Comparison of ENCODE assay signal across 12 mouse cellular contexts in the genomic region with DNA sequence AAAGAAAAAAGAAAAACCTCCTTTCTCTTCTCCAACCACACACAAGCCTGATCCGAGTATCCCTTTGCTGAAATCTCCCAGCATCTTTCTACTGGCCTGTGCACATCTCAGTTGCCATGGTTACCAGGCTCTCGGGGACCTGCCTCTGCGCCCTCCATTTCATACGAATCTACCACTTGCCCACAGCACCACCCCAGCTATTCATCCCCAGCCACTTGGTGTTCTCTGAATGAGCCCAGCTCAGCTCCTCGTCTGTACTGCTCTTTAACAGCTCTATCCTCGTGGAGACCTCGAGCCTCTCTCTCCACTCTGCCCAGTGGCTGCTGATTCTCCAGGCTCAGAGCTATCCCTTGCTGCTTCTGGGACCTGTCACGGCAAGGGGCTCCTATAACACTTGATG.
A peak's percentile ranks its signal among the peaks of the same experiment; 100 is the strongest.
DNase-seq lines count a peak whose midpoint lies in the region; ATAC-seq and TF ChIP-seq lines count a peak whose summit lies in the region.
"Had no signal": no experiment of that assay in that cellular context is flagged by ENCODE, and none has a peak within 500 bp of the region (broad histone marks: within the 10 kb centered on the region; RNA-seq: fewer than 3 reads in every experiment).

No protein-coding gene starts in this region.

- H3K27ac ChIP-seq in neural tube, embryonic 11.5 days (ENCODE audit: low read depth, low read length): no peak overlapping the region
- no peak overlapping the region; the same call in 1 of the 2 replicates for H3K27ac ChIP-seq in hindbrain, embryonic 11.5 days (ENCODE audit: low read depth, low read length)
- peak overlapping the region; percentile 2; the same call in 1 of the 2 replicates for H3K27ac ChIP-seq in midbrain, embryonic 11.5 days (ENCODE audit: low read depth, low read length)
- no peak overlapping the region for H3K27ac ChIP-seq in liver, embryonic 11.5 days (ENCODE audit: low read depth, low read length)
- H3K27ac ChIP-seq: embryonic facial prominence, embryonic 12.5 days; gastrocnemius, adult 2 months; kidney, postnatal 0 days had no signal

- ATAC-seq in neural tube, embryonic 11.5 days (ENCODE audit: insufficient read depth, low FRiP score, low TSS enrichment): peak; percentile 52
- peak; percentile 33; the same call in 1 of the 2 replicates for ATAC-seq in hindbrain, embryonic 11.5 days (ENCODE audit: low FRiP score)
- ATAC-seq in midbrain, embryonic 11.5 days (ENCODE audit: low FRiP score): peak; percentile 49
- no peak for ATAC-seq in liver, embryonic 11.5 days (replicated peaks; ENCODE audit: low FRiP score)

- H3K27me3 ChIP-seq in neural tube, embryonic 11.5 days (ENCODE audit: control insufficient read depth, insufficient read depth, low read length): no peaks in the 10 kb centered on the region
- H3K27me3 ChIP-seq in hindbrain, embryonic 11.5 days (ENCODE audit: control insufficient read depth, insufficient read depth, low read length): no peaks in the 10 kb centered on the region
- no peaks in the 10 kb centered on the region for H3K27me3 ChIP-seq in midbrain, embryonic 11.5 days (ENCODE audit: control insufficient read depth, insufficient read depth, low read length)
- peaks cover 7% of the 10 kb centered on the region; the same call in 1 of the 2 replicates for H3K27me3 ChIP-seq in liver, embryonic 11.5 days (replicated peaks; ENCODE audit: control insufficient read depth, insufficient read depth, low read length)

- TF ChIP-seq POLR2A in lung, adult 2 months (IDR thresholded peaks at IDR 0.05; ENCODE audit: borderline replicate concordance, extremely low read depth, low read depth, low read length): no peak

- peak overlapping the region; percentile 6; the same call in 1 of the 2 replicates for H3K9ac ChIP-seq in neural tube, embryonic 11.5 days (ENCODE audit: low read length)
- H3K9ac ChIP-seq in hindbrain, embryonic 11.5 days (ENCODE audit: low read depth, low read length): no peak overlapping the region
- H3K9ac ChIP-seq in midbrain, embryonic 11.5 days (ENCODE audit: low read length): no peak overlapping the region
- no peak overlapping the region for H3K9ac ChIP-seq in liver, embryonic 11.5 days (ENCODE audit: low read depth, low read length)
- H3K9ac ChIP-seq: embryonic facial prominence, embryonic 12.5 days had no signal

- no peak for TF ChIP-seq CTCF in lung, adult 2 months (IDR thresholded peaks at IDR 0.05; ENCODE audit: insufficient read depth, low read length)

- peaks cover 2% of the 10 kb centered on the region; the same call in 1 of the 2 replicates for H3K4me1 ChIP-seq in neural tube, embryonic 11.5 days (ENCODE audit: control insufficient read depth, insufficient read depth, low read length)
- peaks cover 2% of the 10 kb centered on the region for H3K4me1 ChIP-seq in hindbrain, embryonic 11.5 days (replicated peaks; ENCODE audit: control insufficient read depth, insufficient read depth, low read length)
- H3K4me1 ChIP-seq in midbrain, embryonic 11.5 days (ENCODE audit: control insufficient read depth, insufficient read depth, low read length): peaks cover 17% of the 10 kb centered on the region
- no peaks in the 10 kb centered on the region for H3K4me1 ChIP-seq in liver, embryonic 11.5 days (replicated peaks; ENCODE audit: control insufficient read depth, insufficient read depth, low read length)
- H3K4me1 ChIP-seq in lung, adult 2 months (ENCODE audit: control insufficient read depth, insufficient read depth, low read length): no peaks in the 10 kb centered on the region
- H3K4me1 ChIP-seq: embryonic facial prominence, embryonic 12.5 days had no signal

- no peak overlapping the region for H3K4me3 ChIP-seq in neural tube, embryonic 11.5 days (ENCODE audit: low read depth, low read length)
- no peak overlapping the region for H3K4me3 ChIP-seq in hindbrain, embryonic 11.5 days (ENCODE audit: low read depth, low read length)
- H3K4me3 ChIP-seq in midbrain, embryonic 11.5 days (ENCODE audit: low read depth, low read length): no peak overlapping the region
- H3K4me3 ChIP-seq in liver, embryonic 11.5 days (ENCODE audit: low read depth, low read length): no peak overlapping the region
- no peak overlapping the region for H3K4me3 ChIP-seq in lung, adult 2 months (replicated peaks; ENCODE audit: extremely low read depth, low read depth, low read length)
- H3K4me3 ChIP-seq: embryonic facial prominence, embryonic 12.5 days; gastrocnemius, adult 2 months had no signal

- peak; percentile 41 for DNase-seq in neural tube, embryonic 11.5 days (ENCODE audit: low spot score)
- no peak for DNase-seq in neural tube, embryonic 10.5 days (ENCODE audit: extremely low spot score, low spot score)
- DNase-seq in hindbrain, embryonic 11.5 days (ENCODE audit: low spot score): peak; percentile 42
- peak; percentile 88 for DNase-seq in midbrain, embryonic 11.5 days (ENCODE audit: low spot score, missing footprints)
- DNase-seq in right cerebral cortex, postnatal 25 days: peak; percentile 30
- DNase-seq in liver, embryonic 11.5 days (ENCODE audit: low spot score): no peak
- DNase-seq in lung, adult 2 months: no peak
- DNase-seq in urinary bladder, postnatal 4 days (ENCODE audit: low spot score in 2 of 2): no peak
- DNase-seq: gastrocnemius, adult 2 months; liver had no signal

- no peak overlapping the region; the same call in 1 of the 2 replicates for H3K4me2 ChIP-seq in neural tube, embryonic 11.5 days (ENCODE audit: low read depth)
- no peak overlapping the region for H3K4me2 ChIP-seq in hindbrain, embryonic 11.5 days (replicated peaks; ENCODE audit: low read depth, low read length)
- H3K4me2 ChIP-seq in midbrain, embryonic 11.5 days: no peak overlapping the region; the same call in 1 of the 2 replicates
- no peak overlapping the region for H3K4me2 ChIP-seq in liver, embryonic 11.5 days
- H3K4me2 ChIP-seq: embryonic facial prominence, embryonic 12.5 days had no signal

- 38% methylated on average over 8 of the region's 8 CpGs for WGBS in neural tube, embryonic 11.5 days
- 44% methylated on average over 8 of the region's 8 CpGs for whole genome bisulfite sequencing in hindbrain, embryonic 11.5 days
- WGBS in midbrain, embryonic 11.5 days: 25% methylated on average over 8 of the region's 8 CpGs
- 61% methylated on average over 8 of the region's 8 CpGs for WGBS in liver, embryonic 11.5 days
- 57% methylated on average over 8 of the region's 8 CpGs for WGBS in lung, adult 2 months

- no peaks in the 10 kb centered on the region for H3K9me3 ChIP-seq in neural tube, embryonic 11.5 days (ENCODE audit: control insufficient read depth, low read length)
- no peaks in the 10 kb centered on the region for H3K9me3 ChIP-seq in hindbrain, embryonic 11.5 days (ENCODE audit: control insufficient read depth, low read length)
- H3K9me3 ChIP-seq in midbrain, embryonic 11.5 days (ENCODE audit: control insufficient read depth, low read length): no peaks in the 10 kb centered on the region
- H3K9me3 ChIP-seq in liver, embryonic 11.5 days (ENCODE audit: control insufficient read depth, low read length): no peaks in the 10 kb centered on the region
- H3K9me3 ChIP-seq: embryonic facial prominence, embryonic 12.5 days had no signal

- H3K36me3 ChIP-seq in neural tube, embryonic 11.5 days (ENCODE audit: control insufficient read depth, insufficient read depth, low read length): no peaks in the 10 kb centered on the region
- H3K36me3 ChIP-seq in hindbrain, embryonic 11.5 days (ENCODE audit: control insufficient read depth, insufficient read depth, low read length): no peaks in the 10 kb centered on the region
- no peaks in the 10 kb centered on the region for H3K36me3 ChIP-seq in midbrain, embryonic 11.5 days (ENCODE audit: control insufficient read depth, insufficient read depth, low read length)
- H3K36me3 ChIP-seq in liver, embryonic 11.5 days (ENCODE audit: control insufficient read depth, insufficient read depth, low read length): no peaks in the 10 kb centered on the region
- H3K36me3 ChIP-seq: embryonic facial prominence, embryonic 12.5 days had no signal

Comparison
In these comparisons a context has a peak if more than half of its experiments do, and no peak if none do; other contexts are left out.
1. DNase-seq: peak in neural tube, embryonic 11.5 days (single experiment), hindbrain, embryonic 11.5 days (single experiment), midbrain, embryonic 11.5 days (single experiment) and right cerebral cortex, postnatal 25 days (single experiment); none in neural tube, embryonic 10.5 days (single experiment), liver, embryonic 11.5 days (single experiment), lung, adult 2 months (single experiment) and urinary bladder, postnatal 4 days (0 of 2).